Mouse (Mus musculus) embryonic facial prominence, embryonic 15.5 days (tissue): Measurements from ENCODE around the gene Tmsb4x. TPM values are rescaled to one million over a fixed set of nuclear protein-coding genes. Genes with fewer than 3 reads are reported as not detected.

ENCODE experiments used
- ATAC-seq: fragments of 200-750 bp; cut with Nextera tagmentation; 2 replicates; pipeline ENCODE4 v1.8.0; 2017; ENCODE audit warnings: low read depth, moderate TSS enrichment; ENCODE audit not compliant: insufficient number of reproducible peaks, low FRiP score, low TSS enrichment
- H3K27ac ChIP-seq: fragments of 300-500 bp; sonication (generic); replicated peaks from 2 replicates; pipeline ENCODE4 v1.5.1; 2015; ENCODE audit warnings: mild to moderate bottlenecking, inconsistent platforms
- H3K27me3 ChIP-seq: fragments of 300-500 bp; sonication (generic); 2 replicates; pipeline ENCODE4 v1.6.1; 2015; ENCODE audit warnings: inconsistent platforms
- H3K36me3 ChIP-seq: fragments of 300-500 bp; sonication (generic); 2 replicates; pipeline ENCODE4 v1.6.1; 2015; ENCODE audit warnings: mild to moderate bottlenecking, inconsistent platforms
- H3K4me1 ChIP-seq: fragments of 300-500 bp; sonication (generic); 2 replicates; pipeline ENCODE4 v1.6.1; 2015; ENCODE audit warnings: inconsistent platforms
- H3K4me2 ChIP-seq: fragments of 300-500 bp; sonication (generic); replicated peaks from 2 replicates; pipeline ENCODE4 v1.6.1; 2015; ENCODE audit warnings: mild to moderate bottlenecking, inconsistent platforms
- H3K4me3 ChIP-seq: fragments of 300-500 bp; sonication (generic); replicated peaks from 2 replicates; pipeline ENCODE4 v1.5.1; 2015; ENCODE audit warnings: mild to moderate bottlenecking, inconsistent platforms
- H3K9ac ChIP-seq: fragments of 300-500 bp; sonication (generic); 2 replicates; pipeline ENCODE4 v1.6.1; 2015; ENCODE audit warnings: inconsistent platforms
- H3K9me3 ChIP-seq: fragments of 300-500 bp; sonication (generic); replicated peaks from 2 replicates; pipeline ENCODE4 v1.6.1; 2016; ENCODE audit warnings: inconsistent platforms
- WGBS: fragments of 180-500 bp; shearing (Covaris S2); methylation state at CpG from one replicate; pipeline ENCODE4 v1.1.7; 2015; 5-methylcytosine and 5-hydroxymethylcytosine counted together
- polyA plus RNA-seq: library from polyadenylated mRNA; unstranded; fragments of >200 nt; fragmentation: Nextera tagmentation; extraction: Ambion mirVana; gene quantifications from 2 replicates; pipeline ENCODE4 v1.2.1, GENCODE M21; 2015

Tmsb4x gene
- polyA plus RNA-seq, 1 experiment from 2014 or later = 2,583 TPM

GRCm38 (mm10) chrX:167179961-167180642 is 29.0 kb downstream of the Tmsb4x start:
- Histone ChIP-seq H3K36me3 (no peaks in the 10 kb centered on the region), H3K4me1 (no peaks in the 10 kb centered on the region), H3K4me3 (no peak overlapping the region), H3K4me2 (no peak overlapping the region), H3K9ac (no peak overlapping the region), H3K9me3 (no peaks in the 10 kb centered on the region), H3K27ac (no peak overlapping the region), H3K27me3 (0 out of 2 replicates have a peak, but pooled peaks cover 4% of the 10 kb centered on the region)
- WGBS = 57% methylated on average over 4 of the region's 4 CpGs
- ATAC-seq = no peak

- no peak overlapping the region for H3K27ac ChIP-seq
- 85% methylated on average over 3 of the region's 3 CpGs for WGBS
- no peak overlapping the region for H3K4me3 ChIP-seq
- H3K9me3 ChIP-seq = no peaks in the 10 kb centered on the region
- no peaks in the 10 kb centered on the region for H3K36me3 ChIP-seq
- H3K9ac ChIP-seq = no peak overlapping the region
- H3K4me2 ChIP-seq = no peak overlapping the region
- ATAC-seq = no peak
- H3K27me3 ChIP-seq = 0 out of 2 replicates have a peak, but pooled peaks cover 4% of the 10 kb centered on the region
- H3K4me1 ChIP-seq = no peaks in the 10 kb centered on the region
These were observed 29.6 kb downstream of the Tmsb4x start for GRCm38 (mm10) chrX:167179549-167179948.

- Histone ChIP-seq H3K27me3 (no peaks in the 10 kb centered on the region; the same call in 1 of the 2 replicates), H3K4me1 (no peaks in the 10 kb centered on the region), H3K27ac (no peak overlapping the region), H3K4me2 (no peak overlapping the region), H3K9ac (no peak overlapping the region), H3K4me3 (no peak overlapping the region), H3K9me3 (no peaks in the 10 kb centered on the region), H3K36me3 (no peaks in the 10 kb centered on the region)
- ATAC-seq = no peak
- WGBS = 74% methylated on average over 6 of the region's 6 CpGs
These were observed 33.8 kb downstream of the Tmsb4x start for GRCm38 (mm10) chrX:167175319-167175718.

GRCm38 (mm10) chrX:167174311-167174710 is 34.8 kb downstream of the Tmsb4x start:
- Histone ChIP-seq H3K9ac (no peak overlapping the region), H3K27ac (no peak overlapping the region), H3K27me3 (no peaks in the 10 kb centered on the region; the same call in 1 of the 2 replicates), H3K4me1 (no peaks in the 10 kb centered on the region), H3K36me3 (no peaks in the 10 kb centered on the region), H3K9me3 (no peaks in the 10 kb centered on the region), H3K4me3 (no peak overlapping the region), H3K4me2 (no peak overlapping the region)
- ATAC-seq = no peak
- 51% methylated on average over 3 of the region's 3 CpGs for WGBS

GRCm38 (mm10) chrX:167172256-167172655 is 36.9 kb downstream of the Tmsb4x start:
- no peak for ATAC-seq
- Histone ChIP-seq H3K27me3 (peaks cover 5% of the 10 kb centered on the region), H3K36me3 (no peaks in the 10 kb centered on the region), H3K27ac (no peak overlapping the region), H3K4me1 (no peaks in the 10 kb centered on the region), H3K9me3 (no peaks in the 10 kb centered on the region), H3K4me3 (no peak overlapping the region), H3K9ac (no peak overlapping the region), H3K4me2 (no peak overlapping the region)
- 80% methylated on average over 2 of the region's 2 CpGs for WGBS

GRCm38 (mm10) chrX:167171281-167171680 is 37.8 kb downstream of the Tmsb4x start:
- Histone ChIP-seq H3K4me1 (no peaks in the 10 kb centered on the region), H3K4me2 (no peak overlapping the region), H3K4me3 (no peak overlapping the region), H3K27me3 (peaks cover 5% of the 10 kb centered on the region), H3K27ac (no peak overlapping the region), H3K9me3 (no peaks in the 10 kb centered on the region), H3K36me3 (no peaks in the 10 kb centered on the region), H3K9ac (no peak overlapping the region)
- ATAC-seq = no peak
- WGBS = 72% methylated on average over 2 of the region's 2 CpGs

- Histone ChIP-seq H3K9ac (no peak overlapping the region), H3K9me3 (no peaks in the 10 kb centered on the region), H3K27me3 (peaks cover 5% of the 10 kb centered on the region), H3K4me3 (no peak overlapping the region), H3K4me2 (no peak overlapping the region), H3K36me3 (no peaks in the 10 kb centered on the region), H3K4me1 (no peaks in the 10 kb centered on the region), H3K27ac (no peak overlapping the region)
- 54% methylated on average over 2 of the region's 2 CpGs for WGBS
- ATAC-seq = no peak
These were observed 41.8 kb downstream of the Tmsb4x start for GRCm38 (mm10) chrX:167167282-167167681.

GRCm38 (mm10) chrX:167166051-167166450 is 43.1 kb downstream of the Tmsb4x start:
- H3K4me3 ChIP-seq = no peak overlapping the region
- peaks cover 5% of the 10 kb centered on the region for H3K27me3 ChIP-seq
- WGBS = 90% methylated on average over 1 of the region's 1 CpGs

GRCm38 (mm10) chrX:167157691-167158090 is 51.4 kb downstream of the Tmsb4x start:
- 75% methylated on average over 4 of the region's 4 CpGs for WGBS
- H3K9ac ChIP-seq = no peak overlapping the region
- no peak overlapping the region for H3K4me2 ChIP-seq
- ATAC-seq = no peak
- no peaks in the 10 kb centered on the region for H3K4me1 ChIP-seq
- H3K27me3 ChIP-seq = peaks cover 12% of the 10 kb centered on the region; the same call in 1 of the 2 replicates
- H3K36me3 ChIP-seq = no peaks in the 10 kb centered on the region
- H3K9me3 ChIP-seq = no peaks in the 10 kb centered on the region
- no peak overlapping the region for H3K4me3 ChIP-seq
- no peak overlapping the region for H3K27ac ChIP-seq

More at GRCm38 (mm10) chrX:167166051-167166450, 43.1 kb downstream of the Tmsb4x start:
- Histone ChIP-seq H3K36me3 (no peaks in the 10 kb centered on the region), H3K9me3 (no peaks in the 10 kb centered on the region), H3K9ac (no peak overlapping the region), H3K27ac (no peak overlapping the region), H3K4me1 (no peaks in the 10 kb centered on the region), H3K4me2 (no peak overlapping the region)
- no peak for ATAC-seq

Other genes starting within 250 kb of the Tmsb4x start
- gene Tlr8, start 55.0 kb upstream of the Tmsb4x start, polyA plus RNA-seq = 0.44 and 0.72 TPM in 2 replicates
- gene Tlr7, start 121.2 kb upstream of the Tmsb4x start, polyA plus RNA-seq = 1.2 and 1.4 TPM in 2 replicates
- 15.3 and 16.3 TPM in 2 replicates for gene Prps2, start 173.4 kb upstream of the Tmsb4x start, polyA plus RNA-seq